Mouse (Mus musculus) liver, embryonic 14.5 days (tissue): ENCODE data around the gene Spc24. TPM values are rescaled to one million over a fixed set of nuclear protein-coding genes. Genes with fewer than 3 reads are reported as not detected.

Source experiments
- ATAC-seq: fragments of 200-750 bp; cut with Nextera tagmentation; 2 replicates; pipeline ENCODE4 v1.8.0; 2017; ENCODE audit warnings: moderate number of reproducible peaks, mild to moderate bottlenecking, moderate library complexity; ENCODE audit not compliant: insufficient read depth
- DNase-seq, 3 experiments: peaks; one replicate each; pipeline ENCODE4 v3.0.0-alpha.2; 2012 to 2013; ENCODE audit warnings: low read depth in 3 of 3, low spot score in 3 of 3
- H3K27ac ChIP-seq: fragments of 300-500 bp; sonication (generic); 2 replicates; pipeline ENCODE4 v1.5.1; 2014; ENCODE audit warnings: moderate library complexity, mild to moderate bottlenecking, control low read depth, inconsistent platforms
- H3K27me3 ChIP-seq: fragments of 300-500 bp; sonication (generic); 2 replicates; pipeline ENCODE4 v1.6.1; 2014; ENCODE audit warnings: mild to moderate bottlenecking, low read length, moderate library complexity; ENCODE audit not compliant: control insufficient read depth, insufficient read depth
- H3K36me3 ChIP-seq: fragments of 300-500 bp; sonication (generic); replicated peaks from 2 replicates; pipeline ENCODE4 v1.6.1; 2014; ENCODE audit warnings: low read depth; ENCODE audit not compliant: control insufficient read depth, insufficient read depth
- H3K4me1 ChIP-seq, 2 experiments: fragments of 200-500 bp in 1 of 2; fragments of 300-500 bp in 1 of 2; sonication (generic) in 1 of 2; replicated peaks; 2 replicates each; pipeline ENCODE4 v1.6.1; 2012 to 2014; ENCODE audit warnings: antibody characterized with exemption in 1 of 2, inconsistent platforms in 1 of 2, low read length in 1 of 2; ENCODE audit not compliant: control insufficient read depth in 2 of 2, insufficient read depth in 2 of 2
- H3K4me2 ChIP-seq: fragments of 300-500 bp; sonication (generic); 2 replicates; pipeline ENCODE4 v1.6.1; 2014; ENCODE audit warnings: low read depth, mild to moderate bottlenecking, control low read depth, moderate library complexity
- H3K4me3 ChIP-seq, 2 experiments: fragments of 200-500 bp in 1 of 2; fragments of 300-500 bp in 1 of 2; sonication (generic) in 1 of 2; 2 replicates each; pipeline ENCODE4 v1.5.1; 2012 to 2014; ENCODE audit warnings: low read depth in 2 of 2, low read length in 2 of 2, mild to moderate bottlenecking in 2 of 2, control low read depth in 1 of 2, inconsistent platforms in 1 of 2, moderate library complexity in 1 of 2; ENCODE audit not compliant: insufficient read depth in 1 of 2
- H3K9ac ChIP-seq: fragments of 300-500 bp; sonication (generic); replicated peaks from 2 replicates; pipeline ENCODE4 v1.6.1; 2014; ENCODE audit warnings: mild to moderate bottlenecking, control low read depth, moderate library complexity
- H3K9me3 ChIP-seq: fragments of 300-500 bp; sonication (generic); 2 replicates; pipeline ENCODE4 v1.6.1; 2016; ENCODE audit warnings: low read length, mixed read lengths; ENCODE audit not compliant: control insufficient read depth
- CTCF ChIP-seq: IDR thresholded peaks from 2 replicates; pipeline ENCODE4 v1.5.1; 2016; ENCODE audit warnings: antibody characterized with exemption, low read depth, control low read depth
- EP300 ChIP-seq: IDR thresholded peaks from 2 replicates; pipeline ENCODE4 v1.6.1; 2016; ENCODE audit warnings: antibody characterized with exemption, low read depth
- WGBS: fragments of 180-500 bp; shearing (Covaris S2); extraction: QIAGEN DNeasy Blood & Tissue Kit; methylation state at CpG from one replicate; pipeline ENCODE4 v1.1.7; 2014; ENCODE audit not compliant: insufficient replicate concordance; 5-methylcytosine and 5-hydroxymethylcytosine counted together
- polyA plus RNA-seq, 2 experiments: library from polyadenylated mRNA; depleted of rRNA in 1 of 2; stranded (reverse) in 1 of 2; unstranded in 1 of 2; fragments of >200 nt; fragmentation: Nextera tagmentation in 1 of 2; extraction: Ambion mirVana in 1 of 2; gene quantifications; 2 replicates each; pipeline versions ENCODE4 v1.2.1 to v1.2.3; 2012 to 2014

The Spc24 gene
- polyA plus RNA-seq, 2 experiments: 52.4 to 92.2 TPM

DNA sequence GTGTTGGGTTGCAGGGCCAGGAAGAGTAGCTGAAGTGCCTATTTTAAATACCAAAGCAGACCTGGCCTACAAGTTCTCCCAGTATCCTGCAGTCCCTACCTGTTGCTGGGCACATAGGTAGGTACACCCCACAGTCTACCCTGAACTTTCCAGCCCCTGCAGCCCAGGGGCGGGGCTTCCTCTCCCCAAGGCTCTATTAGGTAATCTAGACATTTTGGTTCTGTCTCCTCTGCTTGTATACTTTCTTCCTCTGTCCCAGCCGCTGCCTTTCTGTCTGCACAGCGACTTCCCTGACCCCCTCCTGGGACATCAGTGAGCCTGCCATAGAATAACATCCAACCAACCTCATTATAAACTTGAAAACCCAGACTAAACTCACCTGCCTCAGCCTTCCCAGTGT, 9.7 kb downstream of the Spc24 start:
- Histone ChIP-seq H3K36me3 (peaks cover 20% of the 10 kb centered on the region), H3K9me3 (no peaks in the 10 kb centered on the region), H3K4me1 (no peaks in the 10 kb centered on the region), H3K4me2 (no peak overlapping the region), H3K27ac (no peak overlapping the region), H3K9ac (no peak overlapping the region), H3K27me3 (no peaks in the 10 kb centered on the region), H3K4me3 (no peak overlapping the region)
- TF ChIP-seq EP300: no peak
- no peak for TF ChIP-seq CTCF
- DNase-seq (no peak), ATAC-seq (no peak)
- WGBS: 74% methylated on average over 3 of the region's 3 CpGs

DNA sequence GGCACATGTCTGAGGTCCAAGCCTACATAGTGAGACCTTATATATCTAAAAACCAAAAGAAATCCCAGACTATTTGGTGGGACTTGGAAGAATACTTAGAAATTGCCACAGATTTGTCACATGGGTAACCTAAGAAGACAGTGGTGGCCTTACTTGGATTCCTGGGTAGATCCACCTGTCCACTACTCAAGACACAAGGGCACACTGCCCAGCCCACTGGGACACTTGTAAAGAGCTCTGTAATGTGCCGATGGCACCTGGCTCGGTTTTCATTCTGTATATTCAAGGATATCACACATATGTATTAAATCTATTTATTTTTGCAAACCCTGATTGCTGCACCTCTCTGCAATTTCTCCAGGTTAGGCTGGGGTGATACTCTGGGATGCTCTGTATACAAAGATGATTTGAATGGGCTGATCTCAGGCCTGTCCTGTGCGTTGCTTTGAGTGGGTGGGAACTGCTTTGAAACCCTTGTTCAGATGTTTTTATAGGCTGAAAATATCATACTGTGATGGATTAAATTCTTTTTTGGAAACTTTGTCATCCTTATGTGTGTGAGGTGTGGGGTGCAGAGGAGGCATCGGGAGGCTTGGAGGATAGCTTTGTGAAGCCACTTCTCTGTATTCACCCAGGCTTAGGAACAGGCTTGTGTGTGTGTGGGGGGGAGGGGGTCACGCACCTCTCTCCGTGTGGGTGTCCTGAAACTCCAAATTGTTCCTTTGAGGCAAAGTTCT, 10.6 kb downstream of the Spc24 start:
- TF ChIP-seq CTCF: no peak
- no peak for TF ChIP-seq EP300
- Histone ChIP-seq H3K4me3 (no peak overlapping the region), H3K27ac (no peak overlapping the region), H3K27me3 (no peaks in the 10 kb centered on the region), H3K36me3 (peaks cover 27% of the 10 kb centered on the region), H3K9ac (no peak overlapping the region), H3K4me2 (no peak overlapping the region), H3K9me3 (no peaks in the 10 kb centered on the region), H3K4me1 (no peaks in the 10 kb centered on the region)
- DNase-seq (no peak), ATAC-seq (no peak)
- WGBS: 72% methylated on average over 6 of the region's 6 CpGs

DNA sequence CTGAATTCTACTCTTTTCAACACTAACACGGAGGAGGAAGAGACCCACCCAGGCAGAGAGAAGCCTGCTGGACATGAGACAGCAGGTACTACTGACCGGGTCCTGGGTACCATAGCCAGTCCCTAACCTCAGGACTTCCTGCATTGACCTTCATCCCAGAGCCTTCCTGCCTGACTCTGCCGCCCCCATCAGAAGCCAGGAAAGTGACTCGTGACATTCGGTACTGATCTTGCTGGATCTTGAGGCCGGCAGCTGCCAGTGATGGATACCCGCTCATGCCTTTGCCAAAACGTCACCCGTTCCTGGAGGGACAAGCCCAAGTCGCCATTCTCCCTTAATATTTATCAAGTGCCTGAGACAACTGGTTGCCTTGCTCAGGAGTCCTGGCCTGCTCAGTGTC, 11.6 kb downstream of the Spc24 start:
- DNase-seq (no peak), ATAC-seq (no peak)
- H3K27me3 ChIP-seq: no peaks in the 10 kb centered on the region
- H3K4me1 ChIP-seq: no peaks in the 10 kb centered on the region
- no peak overlapping the region for H3K4me3 ChIP-seq
- H3K9me3 ChIP-seq: no peaks in the 10 kb centered on the region
- 79% methylated on average over 10 of the region's 10 CpGs for WGBS
- no peak for TF ChIP-seq CTCF
- no peak for TF ChIP-seq EP300
- no peak overlapping the region for H3K9ac ChIP-seq
- no peak overlapping the region for H3K4me2 ChIP-seq
- peaks cover 33% of the 10 kb centered on the region for H3K36me3 ChIP-seq
- no peak overlapping the region for H3K27ac ChIP-seq

DNA sequence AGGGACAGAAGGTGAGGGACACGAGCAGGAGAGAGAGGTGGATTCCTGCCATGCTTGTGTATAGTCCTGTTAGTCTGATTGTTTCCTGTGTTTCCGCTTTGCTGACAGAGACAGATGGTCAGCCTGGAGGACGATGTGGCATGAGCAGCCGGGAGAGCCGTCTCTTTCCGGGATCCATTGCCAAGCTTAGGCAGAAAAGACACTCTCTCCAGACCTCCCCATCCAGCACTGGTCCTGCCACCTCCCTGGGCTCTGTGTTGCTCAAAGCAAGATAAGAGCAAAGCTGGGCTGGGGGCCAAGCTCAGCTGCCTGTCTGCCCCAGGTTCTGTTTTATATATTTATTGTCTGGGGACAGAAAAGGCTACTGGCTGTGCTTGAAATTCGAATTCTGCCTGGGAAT, 12.1 kb downstream of the Spc24 start:
- Histone ChIP-seq H3K9me3 (no peaks in the 10 kb centered on the region), H3K27me3 (no peaks in the 10 kb centered on the region), H3K4me2 (no peak overlapping the region), H3K9ac (no peak overlapping the region), H3K27ac (no peak overlapping the region), H3K4me1 (no peaks in the 10 kb centered on the region), H3K4me3 (no peak overlapping the region), H3K36me3 (peaks cover 33% of the 10 kb centered on the region)
- WGBS: 64% methylated on average over 7 of the region's 7 CpGs
- ATAC-seq (no peak), DNase-seq (no peak)
- TF ChIP-seq CTCF (no peak), EP300 (no peak)

DNA sequence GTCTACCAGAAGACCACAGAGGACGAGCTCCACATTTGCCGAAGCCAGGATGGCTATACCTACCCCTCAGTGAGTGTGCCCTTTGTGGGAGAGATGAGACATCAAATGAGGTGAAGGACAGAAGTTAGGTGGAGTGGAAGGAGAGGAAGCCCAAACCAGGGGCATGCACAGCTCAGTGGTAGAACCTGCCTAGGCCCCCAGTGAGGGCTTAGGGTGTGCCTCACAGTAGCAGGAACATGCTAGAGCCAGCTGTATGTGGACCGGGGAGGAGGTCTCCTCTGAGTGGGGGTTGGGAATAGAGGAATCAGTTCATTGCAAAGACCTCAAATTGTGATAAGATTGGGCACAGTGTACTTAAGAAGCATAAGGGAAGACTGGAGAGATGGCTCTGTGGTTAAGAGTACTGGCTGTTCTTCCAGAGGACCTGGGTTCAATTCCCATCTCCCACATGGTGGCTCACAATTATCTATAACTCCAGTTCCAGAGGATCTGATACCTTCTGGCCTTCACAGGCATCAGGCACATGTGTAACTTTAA, 12.8 kb downstream of the Spc24 start:
- no peak overlapping the region for H3K9ac ChIP-seq
- ATAC-seq (no peak), DNase-seq (no peak)
- no peak overlapping the region for H3K27ac ChIP-seq
- H3K4me2 ChIP-seq: no peak overlapping the region
- H3K9me3 ChIP-seq: no peaks in the 10 kb centered on the region
- H3K4me1 ChIP-seq: peaks cover 0 to under 1% of the 10 kb centered on the region in 2 experiments; a peak in 2 of 4 replicates
- TF ChIP-seq EP300 (no peak), CTCF (no peak)
- H3K4me3 ChIP-seq: no peak overlapping the region
- peaks cover 36% of the 10 kb centered on the region for H3K36me3 ChIP-seq
- no peaks in the 10 kb centered on the region for H3K27me3 ChIP-seq
- 70% methylated on average over 3 of the region's 3 CpGs for WGBS
